Mouse (Mus musculus): ENCODE results near the gene Slc39a11.

GRCm38 (mm10) chr11:113633398-113633797 lies 16.5 kb downstream of the Slc39a11 start:
- no peak for TF ChIP-seq CTCF (IDR thresholded peaks at IDR 0.05; ENCODE audit: control insufficient read depth, insufficient read depth, low read length)
- no peak for TF ChIP-seq POLR2A (IDR thresholded peaks at IDR 0.05; ENCODE audit: borderline replicate concordance, control insufficient read depth, low read depth, low read length)
